Mouse (Mus musculus) urinary bladder, postnatal 10 days (tissue): ENCODE measurements at regions not wholly inside any gene's neighbourhood (a gene's known extent, or its start where the extent isn't known, plus 50 kb on each side); places are given as distances from the start of the nearest gene placed in this dataset.
"Not testable (repeated sequence)": the region's sequence is repeated elsewhere in the genome, so short reads cannot be mapped to it uniquely, and the experiment has no call there.

ENCODE experiments used
- DNase-seq: peaks from one replicate; pipeline ENCODE4 v3.0.0; 2022; ENCODE audit warnings: low spot score

GRCm38 (mm10) chr7:113010150-113010549, 56.4 kb downstream of the Rassf10 start:
- no peak for DNase-seq

- DNase-seq, result no peak
Measured at GRCm38 (mm10) chr7:113017092-113017755, 63.5 kb downstream of the Rassf10 start.

GRCm38 (mm10) chr7:113021412-113021811, 67.7 kb downstream of the Rassf10 start:
- no peak for DNase-seq

DNA sequence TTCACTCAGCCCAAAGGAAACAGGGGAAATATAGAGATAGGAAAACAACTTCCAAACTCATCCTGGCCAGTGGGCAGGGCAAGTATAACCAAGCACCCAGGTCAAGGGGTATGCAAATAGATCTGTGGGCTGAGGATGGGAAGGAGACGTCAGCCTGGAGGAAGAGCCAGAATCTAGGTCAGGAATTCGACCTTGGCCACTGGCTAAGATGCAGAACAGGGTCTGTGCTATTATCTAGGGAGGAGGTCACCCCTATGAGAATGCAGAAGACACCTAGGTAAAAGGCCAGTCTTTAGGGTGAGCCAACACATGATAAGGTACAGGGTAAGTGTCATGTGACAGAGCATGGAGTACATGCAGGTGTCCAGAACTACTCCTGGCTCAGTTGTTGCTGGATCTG, 68.8 kb downstream of the Rassf10 start:
- no peak for DNase-seq

GRCm38 (mm10) chr7:113025758-113026157, 72.0 kb downstream of the Rassf10 start:
- no peak for DNase-seq

DNA sequence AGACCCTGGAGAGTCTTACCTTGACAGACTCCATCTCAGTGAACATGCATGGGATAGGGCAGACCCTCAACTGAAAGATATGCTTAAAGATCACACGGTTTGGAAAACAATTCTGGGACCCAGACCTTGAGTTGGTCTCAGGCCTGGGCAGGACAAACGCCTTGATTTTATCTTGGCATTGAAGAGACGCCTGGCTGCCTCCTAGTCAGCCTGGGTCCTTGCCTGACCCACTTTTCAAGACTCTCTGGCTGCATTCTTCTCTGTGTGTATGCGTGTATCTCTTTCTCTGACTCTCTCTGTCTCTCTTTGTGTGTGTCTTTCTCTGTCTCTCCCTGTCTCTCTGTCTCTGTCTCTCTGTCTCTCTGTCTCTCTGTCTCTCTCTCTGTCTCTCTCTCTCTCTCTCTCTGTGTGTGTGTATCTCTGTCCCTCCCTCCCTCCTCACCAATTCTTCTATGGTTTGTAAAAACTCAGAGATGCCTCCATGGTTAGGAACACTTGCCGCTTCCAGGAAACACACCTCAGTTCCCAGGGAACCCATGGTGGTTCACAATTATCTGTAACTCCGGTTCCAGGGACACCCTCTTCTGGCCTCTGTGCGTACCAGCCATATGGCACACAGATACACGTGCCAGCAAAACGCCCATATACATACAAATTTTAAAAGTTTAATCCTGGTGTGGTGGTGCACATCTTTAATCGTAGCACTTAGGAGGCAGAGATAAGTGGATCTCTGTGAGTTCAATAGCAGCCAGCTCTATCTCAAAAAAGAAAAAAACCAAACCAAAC, 72.7 kb downstream of the Rassf10 start:
- DNase-seq, result no peak

GRCm38 (mm10) chr7:113027125-113027801, 73.5 kb downstream of the Rassf10 start:
- DNase-seq, result no peak

GRCm38 (mm10) chr7:113030053-113030752, 76.4 kb downstream of the Rassf10 start:
- DNase-seq, result no peak

DNA sequence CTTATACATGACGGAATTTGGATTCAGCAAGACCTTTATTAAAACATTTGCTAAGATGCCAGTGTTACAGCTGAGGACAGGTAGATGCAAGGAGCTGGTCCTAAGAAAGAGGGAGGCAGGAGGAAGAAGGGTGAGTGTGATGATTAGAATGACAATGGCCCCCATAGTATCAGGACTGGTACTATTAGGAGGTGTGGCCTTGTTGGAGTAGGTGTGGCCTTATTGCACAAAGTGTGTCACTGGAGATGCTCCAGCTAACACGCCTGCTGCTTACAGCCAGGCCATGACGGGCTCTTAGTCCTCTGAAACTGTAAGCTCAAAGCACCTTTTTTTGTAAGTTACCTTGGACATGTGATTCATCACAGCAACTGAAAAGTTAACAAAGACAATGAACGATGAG, 82.0 kb downstream of the Rassf10 start:
- no peak for DNase-seq

GRCm38 (mm10) chr7:113037825-113038613, 84.3 kb downstream of the Rassf10 start:
- DNase-seq, result no peak

DNA sequence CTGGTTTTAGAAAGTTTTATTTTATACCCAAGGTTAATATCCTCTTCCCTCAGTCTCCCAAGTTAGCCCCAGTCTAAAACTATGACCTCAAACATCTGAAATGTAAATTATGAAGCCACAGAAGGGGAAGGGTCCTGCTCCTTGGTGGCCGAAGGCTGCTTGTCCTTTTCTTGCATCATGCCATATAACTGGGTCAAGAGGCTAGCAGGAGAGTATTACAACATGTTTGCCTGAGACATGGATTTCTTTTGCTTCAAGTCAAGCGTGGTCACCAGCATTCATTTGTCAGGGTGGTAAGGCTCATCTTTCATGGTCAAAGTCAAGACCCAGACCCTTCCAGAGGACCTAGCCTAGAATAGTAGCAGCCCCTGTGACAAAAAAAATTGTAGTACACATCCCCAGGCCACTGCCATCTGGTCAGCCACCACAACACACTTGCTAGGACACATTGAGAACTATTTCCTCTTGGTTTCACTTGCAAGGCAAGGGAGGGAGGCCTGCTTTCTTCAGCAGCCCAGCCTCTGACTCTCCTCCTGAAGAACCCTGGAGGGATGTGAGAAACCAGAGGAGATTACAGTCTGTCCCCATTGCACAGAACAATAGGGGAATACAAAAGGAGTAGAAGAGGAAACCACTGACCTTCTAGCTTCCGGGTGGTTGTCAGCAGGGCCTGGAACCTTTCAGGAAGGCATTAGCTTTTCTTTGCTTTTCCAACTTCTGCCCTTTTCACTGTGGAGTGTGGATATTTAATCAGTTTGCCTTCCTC, 85.3 kb downstream of the Rassf10 start:
- no peak for DNase-seq

DNA sequence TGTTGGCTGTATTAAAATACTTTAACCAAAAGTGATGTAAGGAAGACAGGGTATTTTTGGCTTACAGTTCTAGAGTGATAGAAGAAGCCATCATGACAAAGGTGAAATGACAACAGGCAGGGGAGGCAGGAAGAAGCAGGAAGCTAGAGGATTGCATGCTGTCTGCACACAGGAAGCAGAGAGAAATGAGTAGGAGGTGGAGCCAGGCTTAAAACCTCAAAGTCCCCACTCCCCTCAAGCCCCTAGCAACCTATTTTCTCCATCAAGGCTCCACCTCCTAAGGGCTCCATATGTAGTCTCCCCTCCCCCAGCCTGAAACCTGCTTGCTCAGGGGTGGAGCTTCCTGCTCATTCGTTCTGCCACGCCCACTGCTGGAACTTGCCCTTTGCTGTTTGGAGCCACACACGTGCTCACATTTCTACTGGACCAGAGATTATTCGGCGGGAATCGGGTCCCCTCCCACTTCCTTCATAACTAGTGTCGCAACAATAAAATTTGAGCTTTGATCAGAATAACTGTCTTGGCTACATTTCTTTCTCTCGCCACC, 91.9 kb downstream of the Rassf10 start:
- DNase-seq, result not testable (repeated sequence)

DNA sequence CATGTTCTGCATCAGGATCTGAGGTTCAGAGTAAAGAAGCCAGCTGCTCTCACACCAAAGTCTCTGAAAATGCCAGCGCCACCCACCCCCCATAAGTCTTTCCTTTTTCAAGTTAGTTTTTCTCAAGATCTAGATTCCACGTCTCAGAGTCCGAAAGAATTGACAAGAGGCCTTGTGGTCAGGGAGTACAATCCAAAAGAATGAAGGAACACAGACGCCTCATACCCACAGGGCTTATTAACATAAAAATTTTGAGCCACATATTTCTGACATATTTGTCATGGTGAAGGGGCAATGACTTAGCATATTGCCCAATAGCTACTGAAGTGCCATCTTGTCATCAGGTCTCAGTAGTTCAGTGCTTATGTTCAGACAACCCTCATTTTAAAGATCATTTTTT, 92.6 kb downstream of the Rassf10 start:
- DNase-seq, result no peak

GRCm38 (mm10) chr7:113047583-113047982, 93.8 kb downstream of the Rassf10 start:
- DNase-seq, result no peak

GRCm38 (mm10) chr7:113048097-113048795, 94.5 kb downstream of the Rassf10 start:
- no peak for DNase-seq

- DNase-seq, result no peak
Measured at GRCm38 (mm10) chr7:113049440-113049839, 95.7 kb downstream of the Rassf10 start.

GRCm38 (mm10) chr7:113052952-113053351, 99.2 kb downstream of the Rassf10 start:
- no peak for DNase-seq

DNA sequence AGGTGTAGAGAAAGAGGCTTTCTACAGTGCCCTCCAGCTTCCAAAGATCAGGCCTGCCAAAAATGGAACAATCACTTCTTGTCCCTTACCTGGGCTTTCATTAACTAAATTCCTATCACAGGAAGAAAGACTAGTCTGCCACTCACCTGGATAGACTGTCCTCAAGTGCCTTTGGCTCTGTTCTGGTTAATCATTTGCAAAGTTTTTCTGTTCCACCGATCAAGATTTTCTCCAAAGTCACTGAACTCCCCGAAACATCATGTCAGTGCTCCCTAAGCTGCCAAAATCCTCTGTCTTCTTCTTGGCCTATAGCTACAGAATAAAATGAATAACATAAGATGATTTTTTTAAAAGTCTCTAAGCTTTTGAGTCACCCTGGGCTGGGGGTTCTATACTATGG, 102.7 kb downstream of the Rassf10 start:
- no peak for DNase-seq

GRCm38 (mm10) chr7:113059211-113059966, 105.6 kb downstream of the Rassf10 start:
- no peak for DNase-seq
